Mouse (Mus musculus): ENCODE measurements around the gene Stk10. TPM values are rescaled to one million over a fixed set of nuclear protein-coding genes. Genes with fewer than 3 reads are reported as not detected.
"Not testable (repeated sequence)": the region's sequence is repeated elsewhere in the genome, so short reads cannot be mapped to it uniquely, and the experiment has no call there.

The Stk10 gene
- total RNA-seq, 2 experiments from 2014 or later = 13.9 to 16.7 TPM

GRCm38 (mm10) chr11:32591921-32592850, 59.1 kb downstream of the Stk10 start:
- intact Hi-C loops (cut with DNase I) = no loop called here
- DNase-seq = peak in 1 of 2 experiments; percentile 30

- intact Hi-C loops (cut with DNase I) = no loop called here
- no peak for DNase-seq
These were observed 60.0 kb downstream of the Stk10 start for GRCm38 (mm10) chr11:32593081-32593480.

GRCm38 (mm10) chr11:32594122-32594521, 61.0 kb downstream of the Stk10 start:
- intact Hi-C loops (cut with DNase I) = no loop called here
- no peak for DNase-seq

GRCm38 (mm10) chr11:32600371-32600770, 67.3 kb downstream of the Stk10 start:
- intact Hi-C loops (cut with DNase I) = no loop called here
- no peak for DNase-seq

GRCm38 (mm10) chr11:32601528-32602323, 68.6 kb downstream of the Stk10 start:
- peak; percentile 38 to 50 for DNase-seq
- intact Hi-C loops (cut with DNase I) = no loop called here

- DNase-seq = peak in 1 of 2 experiments; percentile 29
- intact Hi-C loops (cut with DNase I) = no loop called here
These were observed 71.6 kb downstream of the Stk10 start for GRCm38 (mm10) chr11:32604663-32605062.

- intact Hi-C loops (cut with DNase I) = no loop called here
- DNase-seq = peak; percentile 84 to 85
These were observed 72.2 kb downstream of the Stk10 start for GRCm38 (mm10) chr11:32605131-32605860.

- no peak for DNase-seq
- intact Hi-C loops (cut with DNase I) = no loop called here
These were observed 72.8 kb downstream of the Stk10 start for GRCm38 (mm10) chr11:32605907-32606306.

GRCm38 (mm10) chr11:32607319-32607718, 74.2 kb downstream of the Stk10 start:
- DNase-seq = peak; percentile 36 to 47

GRCm38 (mm10) chr11:32610616-32611015, 77.5 kb downstream of the Stk10 start:
- DNase-seq = no peak
- intact Hi-C loops (cut with DNase I) = no loop called here

More at GRCm38 (mm10) chr11:32607319-32607718, 74.2 kb downstream of the Stk10 start:
- intact Hi-C loops (cut with DNase I) = no loop called here

- intact Hi-C loops (cut with DNase I) = no loop called here
These were observed 79.2 kb downstream of the Stk10 start for GRCm38 (mm10) chr11:32612304-32612703.

GRCm38 (mm10) chr11:32614463-32614862, 81.4 kb downstream of the Stk10 start:
- intact Hi-C loops (cut with DNase I) = no loop called here
- no peak for DNase-seq

More at GRCm38 (mm10) chr11:32612304-32612703, 79.2 kb downstream of the Stk10 start:
- no peak for DNase-seq

GRCm38 (mm10) chr11:32615561-32615960, 82.5 kb downstream of the Stk10 start:
- DNase-seq = no peak
- intact Hi-C loops (cut with DNase I) = no loop called here

GRCm38 (mm10) chr11:32616091-32616490, 83.0 kb downstream of the Stk10 start:
- intact Hi-C loops (cut with DNase I) = no loop called here
- no peak for DNase-seq

- intact Hi-C loops (cut with DNase I) = no loop called here
- DNase-seq = no peak
These were observed 84.9 kb downstream of the Stk10 start for GRCm38 (mm10) chr11:32618036-32618435.

GRCm38 (mm10) chr11:32618641-32619040, 85.5 kb downstream of the Stk10 start:
- intact Hi-C loops (cut with DNase I); DNase-seq: not testable (repeated sequence)

- peak; percentile 84 to 91 for DNase-seq
- intact Hi-C loops (cut with DNase I) = no loop called here
These were observed 86.2 kb downstream of the Stk10 start for GRCm38 (mm10) chr11:32619257-32619816.

GRCm38 (mm10) chr11:32619866-32620456, 86.9 kb downstream of the Stk10 start:
- DNase-seq = no peak
- intact Hi-C loops (cut with DNase I) = no loop called here

- intact Hi-C loops (cut with DNase I) = no loop called here
- DNase-seq = peak in 1 of 2 experiments; percentile 27
These were observed 88.8 kb downstream of the Stk10 start for GRCm38 (mm10) chr11:32621831-32622478.
